Mouse (Mus musculus) cerebellum, adult (tissue): Measurements from ENCODE around the gene Nfs1.
A peak's percentile ranks its signal among the peaks of the same experiment; 100 is the strongest.
"Not testable (repeated sequence)": the region's sequence is repeated elsewhere in the genome, so short reads cannot be mapped to it uniquely, and the experiment has no call there.

Experiments
- ATAC-seq: cut with Nextera tagmentation; 2 replicates; pipeline ENCODE4 v1.9.2; 2017; ENCODE audit warnings: mild to moderate bottlenecking, moderate library complexity, mixed read lengths; ENCODE audit not compliant: insufficient number of reproducible peaks, low FRiP score, low TSS enrichment

Gene Nfs1

DNA sequence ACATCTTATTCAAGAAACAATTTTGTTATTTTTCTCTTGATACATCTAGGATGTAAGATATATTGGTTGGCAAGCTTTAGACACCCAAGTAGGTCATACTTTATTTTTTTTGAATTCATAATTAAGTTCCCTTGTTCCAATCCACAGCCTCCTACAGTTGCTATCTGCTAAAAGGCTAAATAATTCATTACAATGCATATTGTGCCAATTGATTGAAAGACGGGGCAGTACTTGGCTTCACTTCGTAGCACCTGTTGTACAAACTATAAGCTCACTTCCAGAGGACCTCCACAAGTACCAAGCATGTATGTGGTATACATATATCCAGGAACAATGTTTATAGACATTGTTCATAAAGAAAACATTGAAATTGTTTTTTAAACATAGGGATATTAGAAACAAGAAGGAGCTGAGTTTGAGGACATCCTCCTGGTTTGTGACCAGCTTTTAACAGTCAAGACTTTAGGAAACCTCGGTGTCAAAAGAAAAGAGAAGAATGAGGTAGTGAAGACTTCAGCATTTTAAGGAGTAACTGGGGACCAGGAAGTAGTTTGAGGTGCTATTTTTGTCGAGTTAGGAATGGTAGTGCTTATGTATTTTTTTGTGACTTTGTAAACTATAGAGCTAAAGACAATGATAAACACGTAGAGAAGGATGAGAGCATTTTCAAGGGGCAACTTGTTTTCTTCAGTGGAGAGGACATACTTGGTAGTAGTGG, 2.4 kb upstream of the Nfs1 start:
- ATAC-seq: no peak

DNA sequence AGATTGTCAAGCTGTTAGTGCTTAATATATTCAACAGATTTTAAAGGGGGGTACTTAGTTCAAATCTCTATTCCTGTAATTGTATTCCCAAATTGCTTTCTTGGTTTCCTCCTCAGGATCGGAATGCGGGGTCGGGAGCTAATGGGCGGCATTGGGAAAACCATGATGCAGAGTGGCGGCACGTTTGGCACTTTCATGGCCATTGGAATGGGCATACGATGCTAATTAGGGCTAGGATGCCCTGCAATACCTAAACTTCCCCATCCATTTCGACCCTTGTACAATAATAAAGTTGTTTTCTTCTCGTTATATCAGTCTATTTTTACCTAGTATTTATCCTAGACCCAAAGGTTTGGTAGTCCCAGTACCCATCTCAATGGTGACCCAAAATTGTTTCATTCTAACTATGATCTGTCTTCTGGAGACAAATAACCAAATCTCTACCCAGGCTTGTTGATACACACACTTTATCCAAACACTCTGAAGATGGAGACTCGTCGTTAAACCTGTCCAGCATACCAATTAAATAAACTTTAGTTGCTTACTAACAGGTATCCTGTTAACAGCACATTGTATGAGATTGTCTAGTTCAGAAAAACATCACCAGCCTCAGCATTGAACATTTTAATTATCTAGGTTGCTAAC, 1.6 kb upstream of the Nfs1 start:
- ATAC-seq: no peak

DNA sequence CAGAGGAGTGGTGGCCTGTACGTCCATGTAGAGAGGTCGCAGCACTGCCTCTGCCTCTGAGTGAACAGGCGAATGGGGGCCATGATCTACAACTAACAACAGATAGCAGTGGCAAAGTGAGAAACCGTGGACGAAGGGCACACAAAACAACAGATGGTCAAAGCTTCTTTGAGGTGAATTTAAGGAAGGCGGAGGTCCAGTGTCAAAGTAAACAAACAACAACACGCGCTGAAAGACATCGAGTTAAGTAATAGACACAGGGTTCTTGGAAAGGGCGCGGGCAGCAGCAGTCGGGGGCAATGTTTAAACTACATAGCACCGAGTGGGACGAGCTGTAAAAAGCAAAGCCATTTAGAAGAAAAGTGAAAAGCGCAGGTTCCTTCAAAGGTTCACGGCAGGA, 619 bp downstream of the Nfs1 start:
- ATAC-seq: no peak

DNA sequence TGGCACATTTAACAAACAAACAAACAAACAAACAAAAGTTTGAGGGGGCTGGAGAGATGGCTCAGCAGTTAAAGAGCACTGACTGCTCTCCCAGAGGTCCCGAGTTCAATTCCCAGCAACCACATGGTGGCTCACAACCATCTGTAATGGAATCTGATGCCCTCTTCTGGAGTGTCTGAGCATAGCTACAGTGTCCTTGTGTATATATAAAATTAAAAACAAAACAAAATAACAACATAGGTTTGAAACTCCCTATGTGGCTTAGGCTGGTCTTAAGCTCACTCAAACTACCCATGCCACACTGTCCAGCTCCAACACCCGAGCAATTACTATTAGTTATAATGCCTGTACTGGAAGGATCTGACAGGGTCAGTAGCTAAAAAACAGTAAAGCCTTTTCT, 1.2 kb downstream of the Nfs1 start:
- ATAC-seq: no peak

DNA sequence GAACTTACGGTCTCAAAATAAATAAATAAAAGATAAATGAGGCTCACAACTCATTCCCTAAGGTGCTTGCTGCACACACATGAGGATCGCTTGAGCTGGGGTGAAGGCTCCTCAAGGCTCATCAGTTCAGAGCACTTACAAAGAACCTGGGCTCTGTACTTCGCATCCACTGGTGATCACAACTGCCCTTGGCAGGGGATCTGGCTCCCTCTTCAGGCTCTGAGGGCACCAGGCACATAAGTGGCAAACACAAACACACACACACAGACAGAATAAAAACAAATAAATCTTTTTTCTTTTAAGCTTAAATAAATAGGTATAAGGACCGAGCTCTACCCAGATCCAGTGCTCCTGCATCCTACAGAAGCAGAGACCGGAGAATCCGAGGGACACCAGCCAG, 8.3 kb downstream of the Nfs1 start:
- no peak for ATAC-seq

DNA sequence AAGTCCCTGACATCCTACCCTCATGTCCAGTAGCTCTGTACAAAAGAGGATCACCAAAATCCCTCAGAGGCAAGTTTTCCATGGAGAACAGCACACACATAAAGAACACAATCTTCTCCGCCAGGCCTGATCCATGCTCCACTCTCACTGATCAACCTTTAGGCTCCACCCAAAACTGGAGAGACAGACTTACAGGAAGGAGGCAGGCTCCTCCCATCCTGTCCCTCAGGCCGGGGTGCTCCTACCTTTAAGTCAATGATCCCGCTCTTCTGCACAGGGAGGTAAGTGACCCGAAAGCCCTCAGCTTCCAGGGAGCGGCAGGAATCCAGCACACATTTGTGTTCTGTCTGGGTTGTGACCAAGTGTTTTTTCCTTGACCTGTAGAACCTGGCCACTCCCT, 9.8 kb downstream of the Nfs1 start:
- no peak for ATAC-seq

DNA sequence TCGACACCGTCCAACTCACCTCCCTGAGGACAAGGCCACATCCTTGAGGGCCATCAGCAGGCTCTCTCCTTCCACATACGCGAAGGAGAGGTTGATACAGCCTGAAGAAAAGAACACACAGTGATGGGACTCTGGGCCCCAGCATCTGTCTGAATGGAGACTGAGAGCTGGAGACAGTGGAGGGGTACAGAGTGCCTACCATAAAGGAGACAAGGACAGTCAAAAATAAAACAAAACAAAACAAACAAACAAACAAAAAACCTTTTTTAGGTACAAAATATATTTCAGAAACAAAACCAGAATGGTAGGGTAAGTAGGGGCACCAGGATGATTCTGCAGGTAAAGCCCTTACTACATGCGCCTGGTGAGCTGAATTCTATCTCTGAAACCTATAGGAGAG, 17.0 kb downstream of the Nfs1 start, which contains the start of gene Gm28036:
Gm28036 (minus strand) TSS at position 101 of the 400 bp plus-strand sequence.
- no peak for ATAC-seq

DNA sequence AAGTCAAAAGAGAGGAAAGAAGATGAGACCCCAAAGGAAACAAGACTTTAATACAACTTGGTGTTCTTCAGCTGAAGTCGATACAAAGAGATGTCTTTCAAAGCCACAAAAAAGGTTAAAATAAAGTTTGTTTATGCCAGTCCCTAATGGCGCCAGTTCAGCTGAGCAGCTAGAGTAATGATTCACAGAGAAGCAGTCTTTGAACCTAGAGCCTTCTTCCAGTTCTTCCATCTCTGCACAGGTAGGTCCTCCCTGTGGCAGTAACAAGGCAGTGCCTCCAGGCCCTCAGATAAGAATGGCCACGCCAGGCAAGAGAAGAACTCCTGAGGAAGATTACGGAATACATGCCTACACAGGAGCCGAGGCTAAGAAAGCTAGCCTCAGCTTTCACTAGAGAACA, 20.3 kb downstream of the Nfs1 start:
- no peak for ATAC-seq

DNA sequence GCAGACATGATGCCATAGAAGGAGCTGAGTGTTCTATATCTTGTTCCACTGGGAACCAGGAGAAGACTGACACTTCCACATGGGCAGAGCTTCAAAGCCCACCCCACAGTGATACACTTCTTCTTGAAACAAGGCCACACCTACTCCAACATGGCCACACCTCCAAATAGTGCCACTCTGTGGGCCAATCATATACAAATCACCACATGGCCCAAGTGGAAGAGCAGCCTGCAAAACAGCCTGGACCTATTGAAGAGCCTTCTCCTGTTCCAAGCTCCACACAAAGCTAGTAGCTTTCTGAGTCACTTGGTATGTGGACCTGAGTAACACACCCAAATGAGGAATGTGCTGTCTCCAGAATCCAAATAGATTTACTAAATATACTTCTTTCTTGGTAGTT, 24.4 kb downstream of the Nfs1 start:
- no peak for ATAC-seq

DNA sequence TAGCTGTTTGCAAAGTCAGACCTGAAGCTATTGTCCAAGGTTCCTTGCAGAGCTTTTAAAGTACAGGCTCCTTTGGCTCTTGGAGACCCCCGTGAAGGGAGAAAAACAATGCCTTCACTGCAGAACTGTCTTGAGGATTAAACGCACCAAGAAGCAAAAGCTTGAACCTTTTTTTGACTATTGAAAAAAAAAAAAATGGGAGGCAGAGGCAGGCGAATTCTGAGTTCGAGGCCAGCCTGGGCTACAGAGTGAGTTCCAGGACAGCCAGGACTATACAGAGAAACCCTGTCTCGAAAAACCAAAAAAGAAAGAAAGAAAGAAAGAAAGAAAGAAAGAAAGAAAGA, 31.9 kb downstream of the Nfs1 start:
- ATAC-seq: not testable (repeated sequence)

DNA sequence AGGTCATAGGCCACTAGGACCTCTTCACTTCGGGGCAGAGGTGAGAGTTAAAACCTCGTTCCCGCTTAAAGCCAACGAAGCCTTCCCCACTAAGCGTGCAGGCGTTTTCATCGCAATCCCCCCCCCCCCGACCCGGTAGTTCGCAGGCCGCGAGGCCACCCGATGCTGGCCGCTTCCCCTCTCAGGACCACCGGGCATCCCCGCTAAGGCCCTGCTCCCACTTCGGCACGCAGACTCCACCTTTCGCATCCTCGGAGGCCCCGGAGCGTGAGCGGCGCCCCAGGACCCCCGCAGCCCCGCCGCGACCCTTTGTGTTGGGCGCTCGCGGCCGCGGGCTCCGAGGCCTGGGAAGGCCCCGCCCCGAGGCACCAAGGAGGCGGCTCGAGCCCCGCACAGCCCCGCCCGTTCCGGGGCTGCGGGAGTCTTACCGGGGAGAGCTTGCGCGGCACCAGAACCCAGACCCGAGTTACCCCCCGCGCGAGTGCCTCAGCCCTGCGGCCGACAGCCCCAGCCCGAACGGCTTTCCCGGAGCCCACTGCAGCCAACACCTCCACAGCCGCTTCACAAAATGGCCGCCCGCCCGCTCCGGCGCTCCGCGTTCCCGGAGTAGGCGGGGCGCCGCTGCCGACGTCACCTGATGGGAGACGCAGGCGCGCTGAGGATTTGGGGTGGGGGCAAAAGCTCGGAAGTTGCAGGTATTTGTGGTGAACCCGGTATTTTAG, 32.5 kb downstream of the Nfs1 start, which contains the start of the genes Cpne1 and Rbm12:
Cpne1 (minus strand) TSS at position 608 of the 722 bp plus-strand sequence.
Rbm12 (minus strand) TSS at position 621 of the 722 bp plus-strand sequence.
- ATAC-seq: peak; percentile 76; the same call in 1 of the 2 replicates

DNA sequence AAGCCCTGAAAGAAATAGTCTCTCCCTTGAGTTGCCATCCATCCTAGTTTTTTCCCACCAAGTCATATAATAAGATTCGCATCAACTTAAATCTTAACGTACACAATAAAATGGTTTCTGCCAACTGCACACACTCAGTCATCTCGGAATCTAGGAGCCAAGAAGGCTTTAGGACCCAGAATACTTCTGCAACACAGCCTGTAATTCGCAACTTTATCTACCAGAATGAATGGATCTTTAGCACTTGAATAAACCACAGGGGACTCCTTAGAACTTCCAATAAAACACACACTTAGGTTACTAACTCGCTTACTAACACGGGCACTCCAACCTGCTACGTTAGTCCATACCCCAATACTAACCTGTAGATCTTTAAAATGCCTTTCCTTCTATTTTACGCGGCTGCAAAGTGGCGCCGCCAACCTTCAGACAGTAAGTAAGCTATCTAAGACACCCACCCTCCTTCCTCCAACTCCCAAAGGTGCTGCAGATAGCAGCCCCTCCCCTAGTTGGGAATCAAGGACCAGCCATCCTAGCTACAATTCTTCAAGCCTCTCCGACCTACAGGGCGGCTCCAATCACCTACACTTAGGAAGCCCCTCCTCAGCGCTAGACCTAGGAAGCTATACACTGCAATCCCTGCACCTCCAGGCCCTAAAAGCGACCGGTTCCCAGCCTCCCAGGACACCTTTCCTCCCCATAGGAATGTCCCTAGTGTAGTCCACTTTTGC, 33.2 kb downstream of the Nfs1 start:
- ATAC-seq: peak; percentile 26; the same call in 1 of the 2 replicates

DNA sequence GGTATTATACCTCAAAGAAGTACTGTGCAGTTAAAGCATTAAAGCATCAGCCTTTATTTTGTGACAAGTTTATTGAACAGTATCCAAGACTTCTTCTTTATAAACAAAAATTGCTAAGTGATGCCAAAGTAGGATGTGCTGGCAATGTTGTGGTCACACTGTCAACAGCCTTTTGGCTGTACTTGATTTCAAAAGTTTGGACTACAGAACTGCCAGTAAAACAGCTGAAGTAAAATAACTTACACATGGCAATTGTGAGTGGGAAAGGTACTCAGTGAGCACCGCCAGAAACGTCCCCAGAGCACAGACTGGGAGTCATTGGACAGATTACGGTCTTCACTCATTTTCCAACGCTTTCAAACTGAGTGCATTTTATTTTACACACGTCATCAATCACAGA, 52.1 kb downstream of the Nfs1 start:
- no peak for ATAC-seq

DNA sequence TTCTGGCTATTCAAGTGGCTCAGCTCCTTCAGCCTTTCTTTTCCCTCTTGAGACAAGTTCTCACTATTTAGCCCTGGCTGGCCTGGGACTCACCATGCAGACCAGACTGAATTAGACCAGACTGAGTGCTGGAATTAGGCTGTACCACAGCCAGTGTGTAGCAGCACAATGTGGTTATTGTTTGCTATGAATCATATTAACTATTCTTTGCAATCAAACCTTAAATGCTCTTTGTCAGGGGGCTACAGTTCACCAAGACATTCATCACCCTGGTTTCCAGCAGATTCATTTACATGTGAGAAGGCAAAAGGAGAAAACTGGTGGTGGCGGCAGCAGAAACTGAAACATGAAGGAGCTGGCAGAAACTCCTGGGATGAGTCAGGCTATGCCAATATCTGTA, 54.2 kb downstream of the Nfs1 start:
- ATAC-seq: no peak

DNA sequence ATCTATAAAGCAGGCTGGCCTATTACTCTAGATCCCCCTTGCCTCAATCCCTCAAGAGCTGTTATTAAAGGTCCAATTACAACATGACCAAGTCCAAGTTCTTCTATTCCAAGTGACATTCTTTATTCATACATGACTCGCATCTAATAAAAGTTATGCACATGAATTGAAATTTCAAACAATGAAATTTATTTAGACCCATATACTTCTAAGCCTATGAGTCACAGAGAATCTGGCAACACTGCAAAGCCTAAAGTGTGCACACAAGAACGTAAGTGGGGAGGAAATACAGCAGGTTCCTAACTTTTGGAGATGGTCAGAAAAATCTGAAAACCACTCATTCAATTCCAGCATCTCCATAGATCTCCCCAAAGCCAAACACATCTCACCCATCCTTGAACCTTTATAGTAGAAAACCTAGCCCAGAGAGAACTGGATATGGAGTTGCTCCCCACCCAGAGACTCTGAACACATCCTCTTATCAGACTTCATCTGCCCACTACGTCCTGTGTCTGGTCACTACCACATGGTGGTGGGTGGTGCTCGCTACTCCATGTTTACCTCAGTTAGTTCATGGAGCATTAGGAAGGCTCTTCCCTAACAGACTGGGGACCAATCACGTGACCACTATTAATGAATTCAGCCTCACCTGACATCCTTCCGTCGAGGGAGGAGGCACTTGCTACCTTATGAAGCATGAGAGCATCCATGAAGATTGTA, 56.4 kb downstream of the Nfs1 start:
- no peak for ATAC-seq

DNA sequence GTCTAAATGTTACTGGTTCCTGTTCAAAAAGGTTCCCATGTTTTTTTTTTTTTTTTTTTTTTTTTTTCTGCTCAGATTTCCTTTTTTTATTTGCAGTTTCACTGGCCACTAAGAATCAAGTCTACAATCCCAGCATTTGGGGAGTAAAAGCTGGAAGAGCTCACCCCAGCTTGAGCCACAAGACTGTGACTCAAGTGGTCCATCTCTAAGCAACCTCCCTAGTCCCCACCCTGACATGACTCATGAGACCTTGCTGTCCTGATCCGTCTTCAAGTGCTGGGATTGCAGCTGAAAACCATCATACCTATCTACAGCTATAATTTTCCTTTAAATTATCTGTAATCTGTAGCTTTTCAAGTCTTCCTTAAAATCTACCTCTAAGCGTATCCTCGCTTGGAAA, 59.4 kb downstream of the Nfs1 start:
- no peak for ATAC-seq

DNA sequence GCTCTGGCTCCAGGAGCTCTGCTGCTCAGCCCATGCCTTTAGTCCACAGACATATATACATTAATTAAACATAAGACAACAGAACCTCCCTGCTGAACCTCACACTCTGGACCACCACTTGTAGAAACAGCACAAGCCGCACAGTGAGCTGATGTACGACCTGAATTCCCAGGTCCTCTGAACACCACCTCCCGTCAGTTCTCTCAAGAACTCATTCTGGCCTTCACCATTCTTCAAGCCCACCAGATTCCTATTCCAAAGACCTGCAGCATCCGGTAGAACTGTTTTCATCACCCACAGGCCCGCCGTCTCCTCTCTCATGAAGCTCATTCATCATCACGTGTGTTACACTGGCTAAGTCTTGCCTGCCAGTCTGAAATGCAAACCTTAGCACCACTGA, 63.6 kb downstream of the Nfs1 start:
- ATAC-seq: no peak

DNA sequence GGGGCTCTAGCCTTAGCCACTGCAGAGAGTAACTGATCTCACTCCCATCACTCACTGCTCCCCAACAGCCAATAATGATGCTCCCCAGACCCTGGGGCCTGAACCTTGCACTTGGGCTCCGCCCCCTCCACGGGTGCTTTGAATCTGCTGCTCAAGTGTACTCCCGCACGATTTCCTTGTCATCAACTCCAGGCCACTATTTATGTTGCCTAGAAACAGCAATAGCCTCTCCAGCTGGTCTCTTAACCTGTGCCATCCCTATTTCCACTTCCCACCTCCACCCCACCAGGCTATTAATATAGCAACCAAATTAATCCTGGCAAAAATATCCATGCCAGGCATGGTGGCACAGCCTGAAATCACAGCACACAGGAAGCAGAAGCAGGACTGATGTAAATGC, 64.3 kb downstream of the Nfs1 start:
- peak; percentile 61; the same call in 1 of the 2 replicates for ATAC-seq

DNA sequence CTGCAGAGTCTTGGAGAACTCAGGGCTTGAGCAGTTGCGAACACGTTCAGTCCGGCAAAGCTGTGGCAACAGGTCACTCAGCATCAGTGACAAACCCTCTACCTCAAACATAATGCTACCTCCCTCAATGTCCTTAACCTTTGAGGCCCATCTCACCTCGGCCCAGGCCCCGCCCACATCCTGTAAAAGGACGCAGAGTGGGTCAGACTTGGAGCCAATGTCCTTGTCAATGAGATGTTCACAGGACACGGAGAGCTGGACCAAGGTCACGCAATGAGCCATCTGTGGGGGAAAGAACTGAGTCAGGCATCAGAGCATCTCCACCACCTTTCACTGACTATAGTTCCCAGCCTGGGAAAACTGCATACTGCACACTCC, 64.8 kb downstream of the Nfs1 start:
- no peak for ATAC-seq
